Mouse (Mus musculus) intestine, embryonic 16.5 days (tissue): ENCODE measurements around the gene Eloa. TPM values are rescaled to one million over a fixed set of nuclear protein-coding genes. Genes with fewer than 3 reads are reported as not detected.

ENCODE experiments used
- ATAC-seq: fragments of 200-750 bp; cut with Nextera tagmentation; 2 replicates; pipeline ENCODE4 v1.8.0; 2017; ENCODE audit warnings: moderate TSS enrichment, moderate library complexity
- H3K27ac ChIP-seq: fragments of 300-500 bp; sonication (generic); 2 replicates; pipeline ENCODE4 v1.5.1; 2014; ENCODE audit warnings: mild to moderate bottlenecking, low read length
- H3K27me3 ChIP-seq: fragments of 300-500 bp; sonication (generic); replicated peaks from 2 replicates; pipeline ENCODE4 v1.6.1; 2014; ENCODE audit warnings: low read length, control low read depth, mixed read lengths; ENCODE audit not compliant: control insufficient read depth, insufficient read depth
- H3K36me3 ChIP-seq: fragments of 300-500 bp; sonication (generic); 2 replicates; pipeline ENCODE4 v1.6.1; 2014; ENCODE audit warnings: low read length, control low read depth; ENCODE audit not compliant: control insufficient read depth, insufficient read depth
- H3K4me1 ChIP-seq: fragments of 300-500 bp; sonication (generic); 2 replicates; pipeline ENCODE4 v1.6.1; 2014; ENCODE audit warnings: low read length, control low read depth, mixed read lengths; ENCODE audit not compliant: control insufficient read depth, insufficient read depth
- H3K4me2 ChIP-seq: fragments of 300-500 bp; sonication (generic); 2 replicates; pipeline ENCODE4 v1.6.1; 2014; ENCODE audit warnings: low read depth, low read length, control low read depth
- H3K4me3 ChIP-seq: fragments of 300-500 bp; sonication (generic); 2 replicates; pipeline ENCODE4 v1.5.1; 2014; ENCODE audit warnings: mild to moderate bottlenecking, low read length
- H3K9ac ChIP-seq: fragments of 300-500 bp; sonication (generic); 2 replicates; pipeline ENCODE4 v1.6.1; 2014; ENCODE audit warnings: low read depth, low read length
- H3K9me3 ChIP-seq: fragments of 300-500 bp; sonication (generic); 2 replicates; pipeline ENCODE4 v1.6.1; 2016; ENCODE audit warnings: low read length, control low read depth; ENCODE audit not compliant: control insufficient read depth
- WGBS: fragments of 180-500 bp; shearing (Covaris S2); extraction: QIAGEN DNeasy Blood & Tissue Kit; methylation state at CpG from one replicate; pipeline ENCODE4 v1.1.7; 2014; 5-methylcytosine and 5-hydroxymethylcytosine counted together
- polyA plus RNA-seq: library from polyadenylated mRNA; unstranded; fragments of >200 nt; fragmentation: Nextera tagmentation; extraction: Ambion mirVana; gene quantifications from 2 replicates; pipeline ENCODE4 v1.2.1, GENCODE M21; 2015

Gene Eloa
- polyA plus RNA-seq, 1 experiment from 2014 or later, result 34.8 TPM

DNA sequence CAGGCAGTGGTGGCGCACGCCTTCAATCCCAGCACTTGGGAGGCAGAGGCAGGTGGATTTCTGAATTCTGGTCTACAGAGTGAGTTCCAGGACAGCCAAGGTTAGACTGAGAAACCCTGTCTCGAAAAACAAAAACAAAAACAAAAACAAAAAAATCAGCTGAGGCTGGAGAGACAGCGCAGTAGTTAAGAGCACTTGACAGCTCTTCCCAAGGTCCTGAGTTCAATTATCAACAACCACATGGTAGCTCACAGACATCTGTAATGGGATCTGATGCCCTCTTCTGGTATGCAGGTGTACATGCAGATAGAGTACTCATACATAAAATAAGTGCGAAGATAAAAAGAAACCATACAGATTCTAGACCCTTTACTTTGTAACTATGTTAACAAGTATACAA lies 32.3 kb upstream of the Eloa start:
- 73% methylated on average over 5 of the region's 5 CpGs for WGBS
- H3K27me3 ChIP-seq, result no peaks in the 10 kb centered on the region
- H3K4me3 ChIP-seq, result no peak overlapping the region
- ATAC-seq, result no peak
- H3K9me3 ChIP-seq, result no peaks in the 10 kb centered on the region
- H3K36me3 ChIP-seq, result peaks cover 16% of the 10 kb centered on the region; the same call in 1 of the 2 replicates
- peaks cover 20% of the 10 kb centered on the region for H3K4me1 ChIP-seq
- no peak overlapping the region for H3K4me2 ChIP-seq
- no peak overlapping the region for H3K27ac ChIP-seq
- no peak overlapping the region for H3K9ac ChIP-seq

DNA sequence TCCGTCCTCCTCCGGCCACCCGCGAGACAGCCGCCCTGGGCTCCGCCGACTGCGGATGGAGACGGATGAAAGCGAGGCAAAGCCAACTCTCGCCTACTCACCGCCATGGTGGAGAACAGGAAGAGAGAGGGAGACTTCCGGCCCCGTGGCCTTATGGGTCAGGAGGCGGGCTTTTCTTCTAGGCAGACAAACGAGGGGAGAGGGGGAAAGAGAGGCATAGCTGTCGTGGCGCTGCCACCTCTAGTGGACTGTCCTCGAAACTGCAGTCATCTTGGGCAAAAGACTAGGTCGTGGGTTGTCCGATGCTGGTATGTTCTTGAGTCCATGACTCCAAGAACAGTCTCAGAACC lies 31.7 kb upstream of the Eloa start, which contains the start of gene Rpl11:
Gene Rpl11 (minus strand): TSS at position 182 of the 350 bp plus-strand sequence.
- H3K27ac ChIP-seq, result peak within 1 kb of the TSS; percentile 74
- peak within 1 kb of the TSS; percentile 74 for H3K4me2 ChIP-seq
- H3K36me3 ChIP-seq, result peaks cover 20% of the 10 kb centered on the region; the same call in 1 of the 2 replicates
- H3K9ac ChIP-seq, result peak within 1 kb of the TSS; percentile 91
- no peaks in the 10 kb centered on the region for H3K9me3 ChIP-seq
- no peaks in the 10 kb centered on the region for H3K27me3 ChIP-seq
- WGBS, result under 1% methylated on average over 21 of the region's 21 CpGs
- peak within 1 kb of the TSS; percentile 82 for H3K4me3 ChIP-seq
- ATAC-seq, result peak; percentile 97
- peaks cover 20% of the 10 kb centered on the region for H3K4me1 ChIP-seq

- H3K9me3 ChIP-seq, result no peaks in the 10 kb centered on the region
- H3K4me1 ChIP-seq, result peaks cover 20% of the 10 kb centered on the region
- ATAC-seq, result peak; percentile 74
- peak overlapping the region; percentile 91 for H3K9ac ChIP-seq
- peaks cover 20% of the 10 kb centered on the region; the same call in 1 of the 2 replicates for H3K36me3 ChIP-seq
- peak overlapping the region; percentile 74 for H3K4me2 ChIP-seq
- H3K27me3 ChIP-seq, result no peaks in the 10 kb centered on the region
- H3K4me3 ChIP-seq, result peak overlapping the region; percentile 82
- WGBS, result under 1% methylated on average over 50 of the region's 50 CpGs
- peak overlapping the region; percentile 74 for H3K27ac ChIP-seq
Measured at GRCm38 (mm10) chr4:136052534-136053246, 31.1 kb upstream of the Eloa start.

- ATAC-seq, result no peak
- WGBS, result 5% methylated on average over 3 of the region's 3 CpGs
- Histone ChIP-seq H3K4me2 (peak overlapping the region; percentile 74), H3K4me3 (peak overlapping the region; percentile 82), H3K9ac (peak overlapping the region; percentile 91), H3K27ac (no peak overlapping the region; the same call in 1 of the 2 replicates), H3K9me3 (no peaks in the 10 kb centered on the region), H3K27me3 (no peaks in the 10 kb centered on the region), H3K4me1 (peaks cover 20% of the 10 kb centered on the region), H3K36me3 (peaks cover 20% of the 10 kb centered on the region; the same call in 1 of the 2 replicates)
Measured at GRCm38 (mm10) chr4:136052060-136052459, 30.5 kb upstream of the Eloa start.

GRCm38 (mm10) chr4:136050226-136050625 lies 28.7 kb upstream of the Eloa start:
- Histone ChIP-seq H3K9me3 (no peaks in the 10 kb centered on the region), H3K9ac (peak overlapping the region; percentile 91; the same call in 1 of the 2 replicates), H3K4me3 (no peak overlapping the region), H3K27ac (no peak overlapping the region), H3K36me3 (peaks cover 20% of the 10 kb centered on the region; the same call in 1 of the 2 replicates), H3K4me1 (peaks cover 20% of the 10 kb centered on the region), H3K4me2 (no peak overlapping the region), H3K27me3 (no peaks in the 10 kb centered on the region)
- 94% methylated on average over 6 of the region's 6 CpGs for WGBS
- ATAC-seq, result no peak

DNA sequence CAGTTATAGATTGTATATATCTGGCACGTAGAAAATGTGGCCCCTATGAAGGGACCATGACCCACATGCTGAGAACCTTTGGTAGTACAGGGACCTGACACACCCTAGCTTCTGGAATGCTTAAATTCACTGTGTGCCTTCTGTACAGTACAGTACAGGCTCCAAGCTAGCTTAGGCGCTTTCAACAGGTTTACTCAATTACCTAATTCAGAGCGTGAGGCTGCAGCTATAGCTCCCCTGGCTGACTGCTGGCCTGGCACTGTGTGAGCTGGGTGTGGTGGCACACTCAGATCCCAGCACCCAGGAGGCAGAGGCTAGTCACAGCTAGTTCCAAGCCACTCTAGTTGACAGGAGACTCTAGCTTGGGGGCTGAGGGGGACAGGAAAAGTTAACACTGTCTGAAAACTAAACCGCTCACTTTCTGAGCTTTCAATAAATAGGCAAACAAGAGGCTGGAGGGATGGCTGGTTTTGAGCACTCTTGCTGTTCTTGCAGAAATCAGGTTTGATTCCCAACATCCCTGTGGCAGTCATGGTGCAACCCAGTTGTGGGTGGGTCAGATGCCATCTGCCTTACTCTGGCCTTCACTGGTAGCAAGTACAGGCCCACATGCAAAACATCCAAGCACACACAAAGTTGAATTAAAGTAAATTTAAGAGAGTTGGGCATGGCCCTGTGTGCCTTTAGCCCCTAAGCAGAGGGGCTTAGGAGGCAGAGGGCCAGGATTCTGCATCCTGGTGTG lies 26.9 kb upstream of the Eloa start:
- peaks cover 20% of the 10 kb centered on the region for H3K4me1 ChIP-seq
- peak; percentile 30; the same call in 1 of the 2 replicates for ATAC-seq

GRCm38 (mm10) chr4:136047626-136048025 lies 26.1 kb upstream of the Eloa start:
- Histone ChIP-seq H3K27ac (no peak overlapping the region), H3K4me1 (peaks cover 20% of the 10 kb centered on the region), H3K4me2 (no peak overlapping the region), H3K4me3 (no peak overlapping the region), H3K9me3 (no peaks in the 10 kb centered on the region), H3K36me3 (peaks cover 20% of the 10 kb centered on the region; the same call in 1 of the 2 replicates), H3K27me3 (no peaks in the 10 kb centered on the region), H3K9ac (no peak overlapping the region)
- ATAC-seq, result no peak
- 40% methylated on average over 4 of the region's 4 CpGs for WGBS

More for the DNA sequence above, 26.9 kb upstream of the Eloa start:
- Histone ChIP-seq H3K4me2 (no peak overlapping the region), H3K27ac (peak overlapping the region; percentile 4; the same call in 1 of the 2 replicates), H3K4me3 (no peak overlapping the region), H3K9me3 (no peaks in the 10 kb centered on the region), H3K27me3 (no peaks in the 10 kb centered on the region), H3K9ac (no peak overlapping the region), H3K36me3 (peaks cover 20% of the 10 kb centered on the region; the same call in 1 of the 2 replicates)
- WGBS, result 67% methylated on average over 4 of the region's 4 CpGs

- H3K4me2 ChIP-seq, result no peak overlapping the region
- H3K36me3 ChIP-seq, result peaks cover 20% of the 10 kb centered on the region; the same call in 1 of the 2 replicates
- H3K4me3 ChIP-seq, result no peak overlapping the region
- no peaks in the 10 kb centered on the region for H3K9me3 ChIP-seq
- H3K4me1 ChIP-seq, result peaks cover 17% of the 10 kb centered on the region
- 73% methylated on average over 6 of the region's 6 CpGs for WGBS
- no peak overlapping the region for H3K9ac ChIP-seq
- no peak for ATAC-seq
- H3K27ac ChIP-seq, result no peak overlapping the region
- no peaks in the 10 kb centered on the region for H3K27me3 ChIP-seq
Measured at GRCm38 (mm10) chr4:136046888-136047287, 25.3 kb upstream of the Eloa start.

DNA sequence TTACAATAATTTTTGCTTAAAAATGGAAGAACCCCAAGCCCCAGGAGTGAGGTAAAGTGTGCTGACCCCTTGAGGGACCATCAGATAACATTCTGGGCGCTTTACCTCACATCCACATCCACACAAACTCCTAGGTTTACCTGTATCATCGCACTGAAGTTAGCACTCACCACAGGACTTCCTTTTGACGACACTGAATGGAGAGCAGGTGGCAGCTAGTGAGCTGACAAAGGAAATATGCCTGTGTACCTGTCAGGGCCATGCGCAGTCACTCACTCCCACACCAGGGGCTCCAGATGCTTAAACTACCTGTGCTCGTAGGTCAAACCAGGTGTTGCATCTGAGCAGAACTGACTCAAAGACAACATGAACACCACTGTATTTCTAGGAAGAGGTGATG lies 23.5 kb upstream of the Eloa start:
- H3K36me3 ChIP-seq, result peaks cover 11% of the 10 kb centered on the region; the same call in 1 of the 2 replicates
- no peak overlapping the region for H3K4me3 ChIP-seq
- H3K4me1 ChIP-seq, result no peaks in the 10 kb centered on the region
- H3K9ac ChIP-seq, result no peak overlapping the region
- H3K9me3 ChIP-seq, result no peaks in the 10 kb centered on the region
- ATAC-seq, result no peak
- H3K27me3 ChIP-seq, result no peaks in the 10 kb centered on the region
- no peak overlapping the region for H3K27ac ChIP-seq
- 85% methylated on average over 5 of the region's 5 CpGs for WGBS
- H3K4me2 ChIP-seq, result no peak overlapping the region
